Mouse (Mus musculus) E14TG2a.4 (cell line): ENCODE results near the gene Chek2.

Experiments
- CTCF ChIP-seq: conservative IDR thresholded peaks from 2 replicates; pipeline ENCODE4 v1.5.1; 2014; ENCODE audit warnings: low read length
- NANOG ChIP-seq: IDR thresholded peaks from 2 replicates; pipeline ENCODE4 v1.6.1; 2014; ENCODE audit warnings: borderline replicate concordance, low read length, mixed read lengths

GRCm38 (mm10) chr5:110827576-110827975 is 12.2 kb upstream of the Chek2 start:
- no peak for TF ChIP-seq CTCF
- no peak for TF ChIP-seq NANOG
